Mouse (Mus musculus): ENCODE results near the gene Ppan.

The Ppan gene

DNA sequence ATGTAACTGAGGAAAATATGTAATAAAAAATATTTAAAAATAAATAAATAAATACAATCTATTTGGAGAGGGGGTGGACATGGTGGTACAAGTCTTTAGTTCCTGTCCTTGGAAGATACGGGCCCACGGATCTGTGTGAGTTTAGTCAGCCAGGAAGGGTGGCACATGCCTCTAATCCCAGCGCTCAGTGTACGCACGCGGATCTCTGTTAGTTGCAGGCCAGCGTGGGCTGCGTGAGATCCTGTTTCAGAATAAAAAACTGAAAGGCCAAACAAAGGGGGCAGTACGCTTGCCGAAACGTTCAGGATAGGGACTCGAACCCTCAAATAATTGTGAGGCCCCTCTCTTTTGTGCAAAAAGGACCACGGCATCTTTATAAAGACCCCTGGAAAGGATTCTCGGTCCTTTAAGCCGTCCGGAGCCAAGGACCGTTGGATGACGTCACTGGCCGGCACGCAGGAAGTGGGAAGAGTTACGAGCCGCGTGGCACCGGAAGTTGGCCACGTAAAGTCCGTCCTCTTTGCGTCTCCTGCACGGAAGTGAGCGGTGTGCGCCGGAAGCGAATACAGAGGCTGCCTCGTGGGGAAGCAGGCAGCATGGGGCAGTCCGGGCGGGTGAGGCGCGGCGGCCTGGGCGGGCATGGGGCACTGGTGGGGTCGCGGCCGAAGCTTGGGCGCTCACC lies at the start of gene Ppan:
TSS of gene Ppan (plus strand) at position 472 of the 682 bp plus-strand sequence.
- DNase-seq (ENCODE audit: low read depth, low spot score) = peak; percentile 93

- no peak for DNase-seq (ENCODE audit: low read depth, low spot score)
Measured at GRCm38 (mm10) chr9:20838931-20839330, 49.0 kb upstream of the Ppan start.

DNA sequence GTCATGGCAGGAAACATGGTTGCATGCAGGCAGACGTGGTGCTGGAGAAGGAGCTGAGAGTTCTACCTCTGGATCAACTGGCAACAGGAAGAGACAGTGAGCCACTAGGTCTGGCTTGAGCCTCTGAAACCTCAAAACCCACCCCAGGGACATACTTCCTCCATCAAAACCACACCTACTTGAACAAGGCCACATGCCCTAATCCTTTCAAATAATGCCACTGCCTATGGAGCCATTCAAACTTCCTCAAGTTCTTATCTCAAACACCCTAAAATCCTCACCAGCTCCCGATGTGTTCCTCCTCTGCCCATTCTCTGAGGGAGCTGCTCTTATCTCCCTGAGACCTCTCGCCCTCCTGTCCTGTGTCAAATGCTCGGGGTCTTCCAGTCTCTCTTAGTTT lies 45.8 kb upstream of the Ppan start:
- no peak for DNase-seq (ENCODE audit: low read depth, low spot score)

DNA sequence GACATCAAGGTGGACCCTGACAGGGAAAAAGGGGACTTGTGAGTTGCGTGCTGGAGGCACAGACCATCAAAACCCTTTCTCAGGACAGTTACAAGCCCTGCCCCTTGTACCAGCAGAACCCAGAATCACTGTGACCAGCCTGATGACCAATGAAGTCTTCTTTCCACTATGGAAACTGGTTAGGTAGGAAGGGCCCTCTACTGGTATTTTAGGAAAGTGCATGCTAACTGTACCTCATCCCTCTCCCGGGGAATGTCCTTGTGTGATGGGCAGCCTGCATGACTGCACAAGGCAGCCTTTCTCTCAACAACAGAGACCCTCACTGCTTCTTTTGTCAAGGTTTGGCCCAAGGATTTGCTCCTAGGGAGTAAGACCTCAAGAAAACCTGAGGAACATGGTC lies 45.3 kb upstream of the Ppan start:
- no peak for DNase-seq (ENCODE audit: low read depth, low spot score)

DNA sequence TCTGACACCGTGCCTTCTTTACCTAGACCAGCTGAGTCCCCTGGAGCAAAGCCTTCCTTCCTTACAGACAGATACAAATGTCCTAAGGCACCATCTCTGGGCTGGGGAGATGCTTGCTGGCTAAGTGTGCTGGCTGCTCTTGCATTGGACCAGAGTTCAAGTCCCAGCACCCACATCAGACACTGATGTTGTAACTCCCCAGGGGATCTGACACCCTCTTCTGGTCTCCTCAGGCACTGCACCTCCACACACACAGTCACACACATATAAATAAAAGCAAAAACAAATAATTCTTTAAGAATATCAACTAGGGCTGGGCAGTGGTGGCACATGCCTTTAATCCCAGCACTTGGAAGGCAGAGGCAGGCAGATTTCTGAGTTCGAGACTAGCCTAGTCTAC lies 37.8 kb upstream of the Ppan start:
- DNase-seq (ENCODE audit: low read depth, low spot score) = no peak

DNA sequence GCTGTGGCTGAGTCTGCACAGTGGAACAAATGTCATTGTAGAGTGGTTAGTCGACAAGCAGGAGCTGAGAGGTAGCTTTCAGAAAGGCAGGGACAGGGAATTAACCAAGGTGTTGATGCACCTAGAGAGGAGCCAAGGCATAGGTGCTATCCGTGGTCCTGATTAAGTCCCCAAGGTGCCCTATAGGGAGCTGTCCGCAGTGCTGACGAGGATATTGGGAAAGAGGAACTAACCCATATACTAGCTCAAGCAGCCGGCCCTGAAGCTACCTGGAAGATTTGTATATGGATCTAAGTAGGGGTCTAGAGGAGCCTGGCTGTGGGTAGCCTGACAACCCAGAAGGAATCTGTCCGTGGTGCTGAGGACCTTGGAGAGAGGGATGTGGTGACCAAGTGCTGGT lies 30.8 kb upstream of the Ppan start:
- no peak for DNase-seq (ENCODE audit: low read depth, low spot score)

- no peak for DNase-seq (ENCODE audit: low read depth, low spot score)
Measured at GRCm38 (mm10) chr9:20859926-20860325, 28.0 kb upstream of the Ppan start.

DNA sequence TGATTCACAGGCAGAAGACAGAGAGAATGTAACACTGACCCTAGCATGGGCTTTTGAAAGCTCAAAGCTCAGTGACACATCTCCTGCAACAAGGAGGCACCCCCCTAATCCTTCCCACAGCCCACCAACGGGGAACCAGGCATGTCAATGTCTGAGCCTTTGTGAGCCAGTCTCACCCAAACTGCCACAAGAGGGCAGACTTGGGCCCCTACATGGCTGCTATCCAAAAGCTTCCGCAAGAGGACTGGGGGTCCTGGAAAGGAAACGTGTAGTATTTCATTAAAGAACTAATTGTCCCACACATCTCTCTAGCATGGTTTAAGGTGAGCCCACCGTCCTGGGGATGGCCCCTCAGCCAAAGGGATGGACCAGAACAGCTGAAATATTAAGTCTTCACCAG lies 26.2 kb upstream of the Ppan start:
- no peak for DNase-seq (ENCODE audit: low read depth, low spot score)

DNA sequence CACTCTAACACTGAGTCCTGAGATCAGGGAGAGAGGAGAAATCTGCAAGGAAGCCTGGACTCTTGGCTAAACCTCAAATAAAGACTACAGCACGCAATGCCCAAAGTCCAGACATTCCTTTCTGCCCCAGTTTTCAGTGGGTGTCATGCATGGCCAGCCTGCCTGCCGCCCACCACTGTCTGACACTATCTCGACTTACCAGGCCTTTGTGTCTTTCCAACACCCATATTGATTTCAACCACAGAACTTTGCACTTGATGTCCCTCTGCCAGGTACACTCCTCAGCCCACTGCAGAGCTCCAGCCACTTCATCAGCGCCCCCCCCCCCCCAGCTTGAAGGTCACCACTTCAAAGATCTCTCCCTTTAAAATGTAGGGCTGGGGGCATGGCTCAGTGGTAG lies 25.8 kb upstream of the Ppan start:
- no peak for DNase-seq (ENCODE audit: low read depth, low spot score)

DNA sequence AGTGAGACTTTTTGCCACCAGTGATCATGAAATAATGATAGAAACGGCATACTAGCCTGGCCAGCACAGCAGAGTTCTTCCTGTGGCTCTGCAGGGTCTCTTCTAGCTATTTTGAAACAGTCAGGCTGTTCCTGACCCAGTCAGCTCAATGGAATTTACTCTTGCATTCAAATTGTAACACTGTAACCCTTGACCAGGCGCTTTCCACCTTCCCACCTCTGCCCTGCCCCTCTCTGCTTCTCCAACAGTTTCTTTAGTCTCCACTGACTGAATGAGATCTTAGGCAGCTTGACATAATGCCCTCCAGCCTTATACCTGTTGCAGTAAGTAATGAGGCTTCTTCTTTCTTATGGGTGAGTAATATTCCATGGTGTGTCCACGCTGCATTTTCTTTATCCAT lies 21.1 kb upstream of the Ppan start:
- DNase-seq (ENCODE audit: low read depth, low spot score) = no peak

- DNase-seq (ENCODE audit: low read depth, low spot score) = peak; percentile 18
Measured at GRCm38 (mm10) chr9:20868448-20869001, 19.4 kb upstream of the Ppan start, which contains the start of gene A230050P20Rik. TSS of gene A230050P20Rik (plus strand) at chr9:20868642.

GRCm38 (mm10) chr9:20869246-20869645 lies 18.7 kb upstream of the Ppan start:
- DNase-seq (ENCODE audit: low read depth, low spot score) = no peak

GRCm38 (mm10) chr9:20870211-20871173 lies 17.5 kb upstream of the Ppan start:
- DNase-seq (ENCODE audit: low read depth, low spot score) = no peak

DNA sequence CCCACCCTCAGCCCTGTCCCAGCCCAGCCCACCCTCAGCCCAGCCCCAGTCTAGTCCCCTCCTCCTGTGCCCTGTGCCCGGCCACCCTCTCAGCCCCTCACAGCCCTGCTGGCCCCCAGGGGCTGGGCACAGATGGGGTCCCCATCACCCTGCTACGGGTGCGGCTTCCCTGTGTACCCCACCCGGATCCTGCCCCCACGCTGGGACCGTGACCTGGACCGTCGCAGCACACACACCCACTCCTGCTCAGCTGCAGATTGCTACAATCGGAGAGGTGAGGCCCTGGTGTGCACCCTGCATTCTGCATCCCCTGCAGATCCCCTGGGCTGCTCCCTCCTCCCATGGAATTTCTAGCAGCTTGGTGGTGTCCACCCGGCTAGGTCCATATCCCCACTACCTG lies 15.0 kb upstream of the Ppan start:
- no peak for DNase-seq (ENCODE audit: low read depth, low spot score)

- DNase-seq (ENCODE audit: low read depth, low spot score) = no peak
Measured at GRCm38 (mm10) chr9:20873521-20873920, 14.5 kb upstream of the Ppan start.

DNA sequence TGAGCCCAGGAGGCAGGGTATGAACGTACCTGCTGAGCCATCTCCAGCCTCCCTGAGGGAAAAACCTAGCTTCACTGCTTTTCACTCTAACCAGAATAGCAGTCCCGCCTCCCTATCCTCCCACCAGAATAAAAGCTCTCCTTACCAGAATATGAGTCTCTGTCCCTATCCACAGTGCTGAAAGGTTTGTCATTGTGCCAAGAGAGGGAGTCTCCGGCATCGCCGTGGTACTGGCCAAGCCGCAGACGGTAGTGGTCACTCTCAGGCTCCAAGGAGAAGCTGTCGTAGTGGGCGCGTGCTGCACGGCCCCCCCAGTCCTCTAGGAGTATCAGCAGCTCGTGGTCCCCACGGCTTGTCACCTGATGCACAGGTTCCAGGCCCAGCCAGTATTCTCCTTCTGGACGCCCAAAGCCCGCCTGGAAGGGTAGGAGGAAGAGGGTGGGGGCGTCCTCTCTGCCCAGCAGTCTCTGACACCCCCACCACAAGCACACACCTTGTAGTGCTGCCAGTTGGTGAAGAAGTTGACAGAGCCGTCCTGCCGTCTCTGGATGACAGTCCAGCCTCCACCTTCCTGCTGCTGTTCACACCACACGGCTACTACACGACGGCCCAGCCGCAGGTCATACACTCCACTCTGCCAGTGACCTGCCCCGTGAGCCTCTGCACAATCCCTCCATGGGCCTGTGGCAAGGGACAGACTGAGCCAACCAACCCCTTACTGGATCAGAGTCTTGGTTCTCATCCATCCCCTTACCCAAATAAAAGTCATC lies 12.8 kb upstream of the Ppan start:
- no peak for DNase-seq (ENCODE audit: low read depth, low spot score)

GRCm38 (mm10) chr9:20876318-20877117 lies 11.5 kb upstream of the Ppan start:
- DNase-seq (ENCODE audit: low read depth, low spot score) = no peak

DNA sequence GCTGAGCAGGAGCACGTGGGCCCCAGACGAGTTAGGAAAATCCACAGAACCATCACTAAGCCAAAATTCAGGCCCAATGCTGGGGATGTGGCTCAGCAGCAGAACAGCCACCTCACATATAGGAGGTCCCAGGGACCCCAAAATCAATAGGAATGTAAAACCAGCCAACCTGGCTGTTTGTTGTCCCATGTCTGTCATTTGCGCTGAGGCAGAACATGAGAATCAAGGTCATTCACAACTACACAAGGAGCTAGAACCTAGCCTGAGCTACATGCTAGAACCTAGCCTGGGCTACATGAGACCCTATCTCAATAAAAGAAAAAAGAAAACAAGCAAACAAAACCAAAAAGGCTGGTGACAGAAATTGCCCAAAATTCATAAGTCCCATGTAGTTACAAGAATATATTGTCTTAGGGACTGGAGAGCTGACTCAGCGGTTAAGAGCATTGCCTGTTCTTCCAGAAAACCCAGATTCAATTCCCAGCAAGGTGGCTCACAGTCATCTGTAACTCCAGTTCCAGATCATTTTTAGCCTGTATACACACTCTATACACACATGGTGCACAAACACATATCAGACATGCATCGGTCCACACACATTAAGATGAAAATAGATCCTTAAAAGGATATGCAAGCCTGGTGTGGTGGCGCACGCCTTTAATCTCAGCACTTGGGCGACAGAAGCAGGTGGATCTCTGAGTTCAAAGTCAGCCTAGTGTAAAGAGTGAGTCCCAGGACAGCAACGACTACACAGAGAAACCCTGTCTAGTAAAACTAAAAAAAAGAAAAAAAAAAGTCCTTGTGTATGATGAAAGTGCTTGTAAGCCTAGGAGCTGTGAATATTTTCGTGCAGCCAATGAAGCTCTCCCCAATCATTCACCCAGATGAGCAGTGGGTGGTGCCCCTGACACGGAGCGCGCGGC lies 10.6 kb upstream of the Ppan start:
- no peak for DNase-seq (ENCODE audit: low read depth, low spot score)

- DNase-seq (ENCODE audit: low read depth, low spot score) = peak; percentile 99
Measured at GRCm38 (mm10) chr9:20878041-20878709, 9.8 kb upstream of the Ppan start.
